Mouse (Mus musculus) monocyte, adult 2 months (primary cell): ENCODE results near the gene Tspo2.

Source experiments
- DNase-seq, 2 experiments: peaks; one replicate each; pipeline ENCODE4 v3.0.0; 2022; ENCODE audit warnings: low spot score in 2 of 2, low read depth in 1 of 2

Gene Tspo2

DNA sequence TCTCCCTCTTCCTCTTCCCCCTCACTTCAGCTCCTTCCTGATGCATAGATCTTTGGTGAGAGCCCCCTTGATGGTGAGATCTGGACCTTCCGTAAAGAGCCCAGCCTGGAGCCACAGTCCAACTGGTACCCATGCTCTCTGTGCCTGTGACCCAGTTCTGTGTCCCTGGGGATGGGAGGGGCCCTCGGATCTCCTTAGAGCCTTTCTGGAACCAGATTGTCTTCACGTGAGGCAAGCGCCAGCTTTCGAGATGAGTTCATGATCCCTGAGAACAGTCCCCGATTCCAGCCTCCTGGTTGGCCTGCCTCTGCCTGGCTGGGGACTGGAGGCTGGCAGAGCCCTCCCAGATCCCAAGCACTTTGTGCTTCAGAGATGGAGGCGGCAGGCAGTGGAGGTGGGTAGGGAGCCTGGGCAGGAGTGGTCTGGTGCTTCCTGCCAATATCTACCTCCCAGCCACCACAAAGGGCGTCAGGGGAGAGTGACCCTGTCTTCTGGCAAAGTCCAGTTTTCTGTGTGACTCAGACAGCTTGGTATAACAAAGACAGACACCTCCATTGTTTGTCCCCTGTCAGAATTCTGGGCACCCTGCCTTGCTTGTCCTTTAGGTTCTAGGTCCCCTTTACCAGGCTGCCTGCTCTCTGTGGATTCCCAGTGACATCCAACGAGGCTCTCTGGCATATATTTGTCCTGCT, 577 bp upstream of the Tspo2 start:
- no peak for DNase-seq

DNA sequence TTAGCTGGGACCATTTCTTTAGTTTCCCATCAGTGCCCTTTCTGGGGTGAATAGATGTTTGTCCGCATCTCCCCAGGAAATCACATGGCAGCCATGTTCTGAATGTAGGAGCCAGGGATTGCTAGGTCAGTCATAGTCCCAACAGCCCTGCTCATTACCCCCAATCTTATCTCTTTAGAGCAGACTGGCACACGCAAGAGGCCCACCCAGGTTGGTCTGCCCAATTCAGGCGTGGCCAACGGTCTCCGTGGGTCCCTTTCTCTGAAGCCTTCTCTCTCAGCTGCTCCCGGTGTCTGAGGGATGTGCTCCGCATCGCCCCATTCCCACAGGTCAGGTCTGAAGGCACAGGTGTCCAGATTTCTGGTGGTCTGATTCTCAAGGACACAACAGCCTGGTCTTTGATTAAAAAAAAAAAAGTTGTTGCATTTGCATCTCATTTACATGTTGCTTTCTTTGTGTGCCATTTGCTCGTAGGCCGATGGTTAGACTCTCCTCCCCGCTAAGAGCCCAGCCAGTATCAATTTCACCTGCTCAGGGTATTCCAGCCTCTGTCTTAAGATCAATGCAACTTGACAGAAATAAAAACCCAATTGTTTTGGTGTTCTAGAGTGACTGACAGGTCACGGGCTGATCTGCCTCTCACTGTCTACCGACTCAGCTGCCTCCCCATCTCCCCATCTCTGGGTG, 513 bp downstream of the Tspo2 start:
- DNase-seq: no peak

DNA sequence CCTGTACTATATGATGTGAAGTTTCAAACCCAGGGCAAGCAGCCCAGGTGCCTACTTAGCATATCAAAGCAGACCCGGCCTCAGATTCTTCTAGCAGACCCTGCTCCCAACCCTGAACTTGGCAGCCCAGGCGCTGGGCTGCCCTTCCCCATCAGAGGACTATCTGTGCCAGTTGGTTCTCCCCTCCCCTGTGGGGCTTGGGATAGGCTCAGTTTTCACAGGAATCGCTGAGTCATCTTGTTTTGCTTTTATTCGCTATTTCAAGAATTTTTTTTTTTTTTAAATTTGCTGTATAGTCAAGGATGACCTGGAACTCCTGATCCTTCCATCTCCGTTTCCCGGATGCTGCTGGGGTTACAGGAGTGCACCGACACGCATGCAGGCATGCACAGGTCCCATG, 3.6 kb downstream of the Tspo2 start:
- no peak for DNase-seq

- DNase-seq: no peak
Observed at GRCm38 (mm10) chr17:48443542-48444145, 7.7 kb downstream of the Tspo2 start.

DNA sequence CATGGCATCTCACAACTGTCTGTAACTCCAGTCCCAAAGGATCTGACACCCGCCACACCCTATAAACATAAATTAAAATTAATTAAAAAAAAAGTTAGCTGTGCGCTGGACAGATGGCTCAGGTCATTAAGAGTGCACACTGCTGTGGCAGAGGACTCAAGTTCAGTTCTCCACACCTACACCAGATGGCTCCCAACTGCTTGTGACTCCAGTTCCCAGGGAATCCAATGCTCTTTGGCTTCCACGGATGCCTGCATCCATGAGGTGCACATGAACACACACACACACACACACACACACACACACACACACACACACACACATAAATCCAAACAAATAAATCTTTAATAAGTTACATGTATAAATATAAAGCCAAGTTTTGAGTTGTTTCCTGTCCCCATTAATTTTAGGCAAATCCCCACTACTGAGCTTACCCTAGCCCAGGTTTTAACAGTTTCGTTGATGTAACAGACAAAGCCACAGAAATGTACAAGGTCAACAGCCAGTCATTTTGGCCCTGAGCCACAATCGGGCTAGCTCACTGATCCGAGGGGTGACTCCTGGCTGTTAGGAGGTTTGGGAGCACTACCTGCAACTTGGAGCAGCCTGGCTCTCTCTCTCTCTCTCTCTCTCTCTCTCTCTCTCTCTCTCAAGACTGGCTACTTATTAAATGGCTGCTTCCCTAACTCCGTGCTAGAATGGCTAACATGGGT, 8.4 kb downstream of the Tspo2 start:
- DNase-seq: no peak

GRCm38 (mm10) chr17:48437421-48437911, 13.9 kb downstream of the Tspo2 start:
- DNase-seq: no peak

GRCm38 (mm10) chr17:48436487-48436886, 14.8 kb downstream of the Tspo2 start:
- DNase-seq: no peak

GRCm38 (mm10) chr17:48434479-48434878, 16.8 kb downstream of the Tspo2 start:
- no peak for DNase-seq

- no peak for DNase-seq
Observed at GRCm38 (mm10) chr17:48433689-48434330, 17.5 kb downstream of the Tspo2 start.

GRCm38 (mm10) chr17:48433006-48433655, 18.2 kb downstream of the Tspo2 start:
- DNase-seq: no peak

DNA sequence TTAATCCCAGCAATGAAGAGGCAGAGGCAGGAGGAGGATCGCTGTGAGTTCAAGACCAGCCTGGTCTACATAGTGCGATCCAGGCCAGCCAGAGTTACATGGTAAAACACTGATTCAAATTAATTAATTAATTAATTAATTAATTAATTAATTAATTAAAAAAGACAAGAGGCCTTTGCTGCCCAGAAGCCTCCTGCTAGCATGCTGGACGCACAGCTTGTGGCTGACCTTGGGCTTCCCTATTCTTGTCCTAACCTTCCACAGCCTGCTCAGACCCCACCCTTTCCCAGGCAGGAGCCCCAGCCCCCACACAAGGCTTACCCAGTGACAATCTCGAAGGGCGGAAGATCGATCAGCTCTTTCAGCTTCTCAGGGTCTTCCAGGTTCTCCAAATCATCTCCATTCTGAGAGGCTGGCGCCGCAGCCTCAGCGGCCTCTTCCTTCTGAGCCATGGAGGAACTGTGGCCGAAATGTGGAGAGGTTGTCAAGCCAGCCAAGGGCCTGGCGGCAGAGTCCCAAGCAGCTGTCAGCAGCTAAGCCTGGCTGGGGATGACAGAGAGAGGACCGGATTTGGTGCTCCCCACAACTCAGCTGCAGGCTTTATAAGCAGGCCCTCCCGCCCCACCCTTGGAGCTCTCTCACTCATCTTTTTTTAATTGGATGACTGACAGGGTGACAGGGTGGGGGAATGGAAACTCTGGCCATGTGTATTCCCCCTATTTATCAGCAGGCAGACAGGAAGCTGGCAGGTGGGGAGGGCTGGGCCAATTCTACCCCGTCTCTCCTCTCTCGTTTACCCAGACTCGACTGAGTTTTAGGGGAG, 19.0 kb downstream of the Tspo2 start, which contains the start of gene Apobec2:
Gene Apobec2, minus strand, starts transcription at position 773 of the 823 bp plus-strand sequence.
- no peak for DNase-seq

DNA sequence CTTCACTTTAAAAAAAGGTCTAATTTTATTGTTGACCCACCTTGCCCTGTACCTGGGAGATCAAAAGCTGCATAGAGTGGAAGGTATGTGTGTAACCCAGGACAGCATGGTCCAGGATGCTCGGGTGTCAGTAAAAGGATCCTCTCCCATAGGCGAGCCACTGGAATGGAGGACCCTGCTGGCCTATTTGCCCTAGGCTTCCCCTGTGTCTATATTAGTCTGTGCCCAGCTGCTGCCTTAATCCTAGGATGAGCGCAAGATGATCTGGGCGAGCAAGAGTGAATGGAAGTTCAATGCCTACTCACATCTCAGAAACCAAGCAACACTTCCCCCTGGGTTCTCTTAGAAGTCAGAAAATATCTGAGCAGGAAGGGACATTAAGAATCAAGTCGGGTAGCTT, 20.3 kb downstream of the Tspo2 start:
- DNase-seq: no peak

- DNase-seq: no peak
Observed at GRCm38 (mm10) chr17:48430394-48430793, 20.9 kb downstream of the Tspo2 start.

DNA sequence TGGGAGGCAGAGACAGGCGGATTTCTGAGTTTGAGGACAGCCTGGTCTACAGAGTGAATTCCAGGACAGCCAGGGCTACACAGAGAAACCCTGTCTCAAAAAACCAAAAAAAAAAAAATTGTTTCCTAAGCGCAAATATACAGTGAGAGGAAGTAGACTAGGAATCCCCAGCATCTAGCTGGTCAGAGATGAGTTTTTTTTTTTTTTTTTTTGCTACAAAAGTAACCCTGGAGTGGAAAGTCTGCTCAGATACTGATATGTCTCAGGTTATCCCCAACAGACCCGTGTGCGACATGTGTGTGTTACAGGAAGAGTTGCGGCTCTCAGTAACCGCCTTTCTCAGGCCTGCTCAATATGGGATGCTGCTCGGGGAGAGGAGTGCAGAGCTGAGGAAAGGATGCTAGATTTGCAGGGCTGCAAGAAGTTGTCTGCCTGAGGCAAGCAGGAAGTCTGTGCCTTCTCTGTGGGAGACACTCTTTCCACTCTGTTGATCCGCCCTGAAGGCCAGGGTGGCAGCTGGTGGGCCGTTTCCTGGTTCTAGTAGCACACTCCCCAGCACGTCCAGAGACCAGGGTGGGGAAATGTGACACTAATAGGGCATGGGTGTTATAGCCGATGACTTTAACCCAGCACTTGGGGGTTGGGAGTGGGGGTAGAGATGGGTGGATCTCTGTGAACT, 23.3 kb downstream of the Tspo2 start:
- no peak for DNase-seq

DNA sequence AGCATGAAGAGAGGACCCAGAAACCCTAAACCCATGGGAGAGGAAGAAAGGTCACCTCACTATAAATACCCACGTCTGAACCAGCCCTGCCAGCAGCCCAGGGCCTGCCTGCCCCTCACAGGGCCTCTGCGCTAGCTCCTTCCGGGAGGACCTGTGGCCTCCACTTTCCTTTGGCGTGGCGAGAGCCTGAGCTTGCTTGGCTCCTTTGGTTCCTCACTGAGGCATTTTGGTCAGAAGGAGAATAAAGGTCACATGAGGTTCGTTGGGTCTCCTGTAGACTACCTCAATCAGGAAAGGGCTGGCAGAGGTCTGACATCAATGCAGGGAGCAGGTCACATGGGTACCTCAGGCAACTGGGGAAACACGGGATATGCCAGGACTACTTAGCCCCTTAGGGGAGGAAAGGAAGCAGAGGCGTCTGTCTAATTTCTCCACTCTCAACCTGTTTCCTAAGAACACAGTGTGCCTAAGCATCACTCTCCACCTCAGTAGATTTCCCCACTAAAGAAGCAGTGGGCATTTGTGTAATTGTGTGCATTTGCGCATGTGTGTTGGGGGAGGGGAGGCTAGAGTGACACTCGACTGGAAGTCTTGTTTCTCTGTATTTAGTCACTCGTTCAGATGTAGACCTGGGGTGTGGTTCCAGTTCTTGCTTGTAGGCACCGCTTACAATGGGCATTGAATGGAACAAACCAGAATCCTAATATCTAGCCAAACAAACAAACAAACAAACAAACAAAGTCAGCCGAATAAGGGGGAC, 24.2 kb downstream of the Tspo2 start:
- no peak for DNase-seq

- no peak for DNase-seq
Observed at GRCm38 (mm10) chr17:48425823-48426612, 25.3 kb downstream of the Tspo2 start.

- no peak for DNase-seq
Observed at GRCm38 (mm10) chr17:48424237-48424636, 27.1 kb downstream of the Tspo2 start.

- no peak for DNase-seq
Observed at GRCm38 (mm10) chr17:48419571-48419970, 31.8 kb downstream of the Tspo2 start.
